Mouse (Mus musculus): ENCODE data around the gene Xirp2.

GRCm38 (mm10) chr2:67516405-67516804, 70.6 kb downstream of the Xirp2 start:
- no peak for TF ChIP-seq CTCF (conservative IDR thresholded peaks at IDR 0.05; ENCODE audit: low read length)
- TF ChIP-seq NANOG (IDR thresholded peaks at IDR 0.05; ENCODE audit: borderline replicate concordance, low read length) = no peak
- TF ChIP-seq POU5F1 (IDR thresholded peaks at IDR 0.05; ENCODE audit: borderline replicate concordance, low read length) = no peak

Data from E14TG2a.4 (cell line).